Mouse (Mus musculus) midbrain, embryonic 12.5 days (tissue): ENCODE data around the gene Thbs4. TPM values are rescaled to one million over a fixed set of nuclear protein-coding genes. Genes with fewer than 3 reads are reported as not detected.

ENCODE experiments used
- ATAC-seq: fragments of 200-750 bp; cut with Nextera tagmentation; 2 replicates; pipeline ENCODE4 v1.8.0; 2017; ENCODE audit warnings: low read depth, moderate TSS enrichment, moderate library complexity; ENCODE audit not compliant: low FRiP score
- H3K27ac ChIP-seq: fragments of 300-500 bp; sonication (generic); replicated peaks from 2 replicates; pipeline ENCODE4 v1.5.1; 2016; ENCODE audit warnings: mild to moderate bottlenecking
- H3K27me3 ChIP-seq: fragments of 300-500 bp; sonication (generic); 2 replicates; pipeline ENCODE4 v1.6.1; 2016; ENCODE audit warnings: mild to moderate bottlenecking
- H3K36me3 ChIP-seq: fragments of 300-500 bp; sonication (generic); 2 replicates; pipeline ENCODE4 v1.6.1; 2016
- H3K4me1 ChIP-seq: fragments of 300-500 bp; sonication (generic); 2 replicates; pipeline ENCODE4 v1.6.1; 2016
- H3K4me2 ChIP-seq: fragments of 300-500 bp; sonication (generic); replicated peaks from 2 replicates; pipeline ENCODE4 v1.6.1; 2016; ENCODE audit warnings: mild to moderate bottlenecking, moderate library complexity
- H3K4me3 ChIP-seq: fragments of 300-500 bp; sonication (generic); 2 replicates; pipeline ENCODE4 v1.5.1; 2016; ENCODE audit warnings: mild to moderate bottlenecking
- H3K9ac ChIP-seq: fragments of 300-500 bp; sonication (generic); replicated peaks from 2 replicates; pipeline ENCODE4 v1.6.1; 2016; ENCODE audit warnings: mild to moderate bottlenecking, moderate library complexity
- H3K9me3 ChIP-seq: fragments of 300-500 bp; sonication (generic); 2 replicates; pipeline ENCODE4 v1.6.1; 2016; ENCODE audit warnings: mild to moderate bottlenecking
- WGBS: fragments of 180-500 bp; shearing (Covaris S2); methylation state at CpG from one replicate; pipeline ENCODE4 v1.1.7; 2016; 5-methylcytosine and 5-hydroxymethylcytosine counted together
- polyA plus RNA-seq: library from polyadenylated mRNA; unstranded; fragments of >200 nt; fragmentation: Nextera tagmentation; extraction: Ambion mirVana; gene quantifications from 2 replicates; pipeline ENCODE4 v1.2.1, GENCODE M21; 2016

Thbs4 gene
- polyA plus RNA-seq, 1 experiment from 2014 or later = 4.2 TPM

GRCm38 (mm10) chr13:92710361-92710760, 84.3 kb downstream of the Thbs4 start:
- ATAC-seq = no peak
- Histone ChIP-seq H3K27me3 (peaks cover 4% of the 10 kb centered on the region; the same call in 1 of the 2 replicates), H3K9ac (no peak overlapping the region), H3K4me2 (no peak overlapping the region), H3K9me3 (no peaks in the 10 kb centered on the region), H3K27ac (no peak overlapping the region), H3K4me3 (no peak overlapping the region), H3K36me3 (peaks cover 2% of the 10 kb centered on the region; the same call in 1 of the 2 replicates), H3K4me1 (no peaks in the 10 kb centered on the region; the same call in 1 of the 2 replicates)
- WGBS = 75% methylated on average over 1 of the region's 1 CpGs

GRCm38 (mm10) chr13:92709535-92709934, 85.1 kb downstream of the Thbs4 start:
- Histone ChIP-seq H3K27ac (no peak overlapping the region), H3K9ac (no peak overlapping the region), H3K4me1 (no peaks in the 10 kb centered on the region; the same call in 1 of the 2 replicates), H3K36me3 (peaks cover 2% of the 10 kb centered on the region; the same call in 1 of the 2 replicates), H3K4me2 (no peak overlapping the region), H3K27me3 (peaks cover 4% of the 10 kb centered on the region; the same call in 1 of the 2 replicates), H3K4me3 (no peak overlapping the region), H3K9me3 (no peaks in the 10 kb centered on the region)
- no peak for ATAC-seq
- 9% methylated on average over 3 of the region's 3 CpGs for WGBS

- 60% methylated on average over 1 of the region's 1 CpGs for WGBS
- H3K9me3 ChIP-seq = no peaks in the 10 kb centered on the region
- H3K4me3 ChIP-seq = no peak overlapping the region
- H3K27ac ChIP-seq = no peak overlapping the region
- peaks cover 2% of the 10 kb centered on the region; the same call in 1 of the 2 replicates for H3K36me3 ChIP-seq
- H3K4me1 ChIP-seq = peaks cover 4% of the 10 kb centered on the region
- no peak for ATAC-seq
- peaks cover 4% of the 10 kb centered on the region; the same call in 1 of the 2 replicates for H3K27me3 ChIP-seq
- no peak overlapping the region for H3K9ac ChIP-seq
- H3K4me2 ChIP-seq = no peak overlapping the region
These were observed 86.2 kb downstream of the Thbs4 start for GRCm38 (mm10) chr13:92708466-92708865.

GRCm38 (mm10) chr13:92707941-92708340, 86.7 kb downstream of the Thbs4 start:
- Histone ChIP-seq H3K36me3 (peaks cover 2% of the 10 kb centered on the region; the same call in 1 of the 2 replicates), H3K4me3 (no peak overlapping the region), H3K27ac (no peak overlapping the region), H3K4me1 (peaks cover 9% of the 10 kb centered on the region), H3K4me2 (no peak overlapping the region), H3K9ac (no peak overlapping the region), H3K9me3 (no peaks in the 10 kb centered on the region), H3K27me3 (peaks cover 4% of the 10 kb centered on the region; the same call in 1 of the 2 replicates)
- WGBS = 70% methylated on average over 2 of the region's 2 CpGs
- ATAC-seq = no peak

- Histone ChIP-seq H3K4me2 (no peak overlapping the region), H3K9me3 (no peaks in the 10 kb centered on the region), H3K4me1 (peaks cover 9% of the 10 kb centered on the region), H3K36me3 (peaks cover 2% of the 10 kb centered on the region; the same call in 1 of the 2 replicates), H3K4me3 (no peak overlapping the region), H3K9ac (no peak overlapping the region), H3K27me3 (peaks cover 4% of the 10 kb centered on the region; the same call in 1 of the 2 replicates), H3K27ac (no peak overlapping the region)
- WGBS = 89% methylated on average over 9 of the region's 9 CpGs
- no peak for ATAC-seq
These were observed 88.1 kb downstream of the Thbs4 start for GRCm38 (mm10) chr13:92706342-92707061.

- Histone ChIP-seq H3K4me2 (no peak overlapping the region), H3K27me3 (peaks cover 4% of the 10 kb centered on the region; the same call in 1 of the 2 replicates), H3K4me3 (no peak overlapping the region), H3K9ac (no peak overlapping the region), H3K4me1 (peaks cover 9% of the 10 kb centered on the region), H3K36me3 (peaks cover 2% of the 10 kb centered on the region; the same call in 1 of the 2 replicates), H3K27ac (no peak overlapping the region), H3K9me3 (no peaks in the 10 kb centered on the region)
- no peak for ATAC-seq
- 94% methylated on average over 7 of the region's 7 CpGs for WGBS
These were observed 89.5 kb downstream of the Thbs4 start for GRCm38 (mm10) chr13:92705016-92705535.

- Histone ChIP-seq H3K4me2 (no peak overlapping the region), H3K4me1 (peaks cover 9% of the 10 kb centered on the region), H3K9ac (no peak overlapping the region), H3K4me3 (no peak overlapping the region), H3K36me3 (peaks cover 2% of the 10 kb centered on the region; the same call in 1 of the 2 replicates), H3K27ac (no peak overlapping the region), H3K9me3 (no peaks in the 10 kb centered on the region), H3K27me3 (peaks cover 4% of the 10 kb centered on the region; the same call in 1 of the 2 replicates)
- WGBS = 52% methylated on average over 7 of the region's 7 CpGs
- ATAC-seq = no peak
These were observed 90.4 kb downstream of the Thbs4 start for GRCm38 (mm10) chr13:92704189-92704588.

GRCm38 (mm10) chr13:92703241-92704027, 91.2 kb downstream of the Thbs4 start:
- Histone ChIP-seq H3K4me3 (no peak overlapping the region), H3K9me3 (no peaks in the 10 kb centered on the region), H3K27me3 (peaks cover 4% of the 10 kb centered on the region; the same call in 1 of the 2 replicates), H3K9ac (no peak overlapping the region), H3K4me2 (no peak overlapping the region), H3K36me3 (peaks cover 2% of the 10 kb centered on the region; the same call in 1 of the 2 replicates), H3K4me1 (peaks cover 15% of the 10 kb centered on the region), H3K27ac (peak overlapping the region; percentile 46; the same call in 1 of the 2 replicates)
- 29% methylated on average over 8 of the region's 8 CpGs for WGBS
- peak; percentile 69 for ATAC-seq

- Histone ChIP-seq H3K36me3 (no peaks in the 10 kb centered on the region), H3K27me3 (peaks cover 4% of the 10 kb centered on the region; the same call in 1 of the 2 replicates), H3K9me3 (no peaks in the 10 kb centered on the region), H3K4me1 (peaks cover 16% of the 10 kb centered on the region), H3K4me3 (no peak overlapping the region), H3K9ac (no peak overlapping the region), H3K4me2 (no peak overlapping the region), H3K27ac (no peak overlapping the region)
- 77% methylated on average over 5 of the region's 5 CpGs for WGBS
- ATAC-seq = no peak
These were observed 92.6 kb downstream of the Thbs4 start for GRCm38 (mm10) chr13:92702035-92702434.
